Mouse (Mus musculus) lung, embryonic 15.5 days (tissue): ENCODE measurements around the gene Mad1l1. TPM values are rescaled to one million over a fixed set of nuclear protein-coding genes. Genes with fewer than 3 reads are reported as not detected.

Experiments
- ATAC-seq: fragments of 200-750 bp; cut with Nextera tagmentation; 2 replicates; pipeline ENCODE4 v1.8.0; 2017; ENCODE audit warnings: moderate number of reproducible peaks, borderline replicate concordance; ENCODE audit not compliant: low FRiP score, low TSS enrichment; ENCODE audit errors: extremely low read depth
- H3K27ac ChIP-seq: fragments of 300-500 bp; sonication (generic); 2 replicates; pipeline ENCODE4 v1.5.1; 2015; ENCODE audit warnings: moderate library complexity, mild to moderate bottlenecking, inconsistent platforms
- H3K27me3 ChIP-seq: fragments of 300-500 bp; sonication (generic); 2 replicates; pipeline ENCODE4 v1.6.1; 2015; ENCODE audit warnings: inconsistent platforms
- H3K36me3 ChIP-seq: fragments of 300-500 bp; sonication (generic); 2 replicates; pipeline ENCODE4 v1.6.1; 2015; ENCODE audit warnings: inconsistent platforms
- H3K4me1 ChIP-seq: fragments of 300-500 bp; sonication (generic); 2 replicates; pipeline ENCODE4 v1.6.1; 2015; ENCODE audit warnings: inconsistent platforms
- H3K4me2 ChIP-seq: fragments of 300-500 bp; sonication (generic); 2 replicates; pipeline ENCODE4 v1.6.1; 2015; ENCODE audit warnings: inconsistent platforms, mild to moderate bottlenecking, moderate library complexity
- H3K4me3 ChIP-seq: fragments of 300-500 bp; sonication (generic); 2 replicates; pipeline ENCODE4 v1.5.1; 2015; ENCODE audit warnings: mild to moderate bottlenecking, inconsistent platforms
- H3K9ac ChIP-seq: fragments of 300-500 bp; sonication (generic); 2 replicates; pipeline ENCODE4 v1.6.1; 2015; ENCODE audit warnings: inconsistent platforms
- H3K9me3 ChIP-seq: fragments of 300-500 bp; sonication (generic); 2 replicates; pipeline ENCODE4 v1.6.1; 2016; ENCODE audit warnings: inconsistent platforms
- WGBS: fragments of 180-500 bp; shearing (Covaris S2); methylation state at CpG from one replicate; pipeline ENCODE4 v1.1.7; 2015; 5-methylcytosine and 5-hydroxymethylcytosine counted together
- polyA plus RNA-seq: library from polyadenylated mRNA; unstranded; fragments of >200 nt; fragmentation: Nextera tagmentation; extraction: Ambion mirVana; gene quantifications from 2 replicates; pipeline ENCODE4 v1.2.1, GENCODE M21; 2015

Gene Mad1l1
- polyA plus RNA-seq, 1 experiment from 2014 or later = 61.3 TPM

GRCm38 (mm10) chr5:140280205-140280604 lies 41.1 kb downstream of the Mad1l1 start:
- no peaks in the 10 kb centered on the region for H3K4me1 ChIP-seq
- H3K9ac ChIP-seq = no peak overlapping the region
- H3K9me3 ChIP-seq = no peaks in the 10 kb centered on the region
- H3K27me3 ChIP-seq = no peaks in the 10 kb centered on the region
- peaks cover 7% of the 10 kb centered on the region; the same call in 1 of the 2 replicates for H3K36me3 ChIP-seq
- ATAC-seq = no peak
- no peak overlapping the region for H3K4me2 ChIP-seq
- no peak overlapping the region for H3K27ac ChIP-seq
- WGBS = 85% methylated on average over 9 of the region's 9 CpGs
- H3K4me3 ChIP-seq = no peak overlapping the region

GRCm38 (mm10) chr5:140276779-140277178 lies 44.6 kb downstream of the Mad1l1 start:
- H3K4me2 ChIP-seq = no peak overlapping the region
- no peak overlapping the region for H3K9ac ChIP-seq
- no peaks in the 10 kb centered on the region for H3K27me3 ChIP-seq
- H3K9me3 ChIP-seq = no peaks in the 10 kb centered on the region
- no peaks in the 10 kb centered on the region for H3K4me1 ChIP-seq
- 0 out of 2 replicates have a peak, but pooled peaks cover 3% of the 10 kb centered on the region for H3K36me3 ChIP-seq
- H3K27ac ChIP-seq = no peak overlapping the region
- no peak overlapping the region for H3K4me3 ChIP-seq
- WGBS = 83% methylated on average over 6 of the region's 6 CpGs
- no peak for ATAC-seq

GRCm38 (mm10) chr5:140270976-140271685 lies 50.2 kb downstream of the Mad1l1 start:
- Histone ChIP-seq H3K9ac (no peak overlapping the region), H3K4me1 (no peaks in the 10 kb centered on the region), H3K4me2 (no peak overlapping the region), H3K4me3 (no peak overlapping the region), H3K36me3 (0 out of 2 replicates have a peak, but pooled peaks cover 8% of the 10 kb centered on the region), H3K27ac (no peak overlapping the region), H3K27me3 (no peaks in the 10 kb centered on the region), H3K9me3 (no peaks in the 10 kb centered on the region)
- 89% methylated on average over 5 of the region's 5 CpGs for WGBS
- ATAC-seq = no peak

- H3K27me3 ChIP-seq = no peaks in the 10 kb centered on the region
- 0 out of 2 replicates have a peak, but pooled peaks cover 2% of the 10 kb centered on the region for H3K4me1 ChIP-seq
- H3K36me3 ChIP-seq = 0 out of 2 replicates have a peak, but pooled peaks cover 8% of the 10 kb centered on the region
- ATAC-seq = no peak
- H3K9me3 ChIP-seq = no peaks in the 10 kb centered on the region
- WGBS = 74% methylated on average over 4 of the region's 4 CpGs
- no peak overlapping the region for H3K9ac ChIP-seq
- H3K4me3 ChIP-seq = no peak overlapping the region
- H3K27ac ChIP-seq = no peak overlapping the region
- H3K4me2 ChIP-seq = no peak overlapping the region
These were observed 53.0 kb downstream of the Mad1l1 start for GRCm38 (mm10) chr5:140268396-140268795.

- Histone ChIP-seq H3K9ac (no peak overlapping the region), H3K4me3 (no peak overlapping the region), H3K27me3 (no peaks in the 10 kb centered on the region), H3K4me2 (no peak overlapping the region), H3K27ac (no peak overlapping the region), H3K9me3 (no peaks in the 10 kb centered on the region), H3K36me3 (0 out of 2 replicates have a peak, but pooled peaks cover 8% of the 10 kb centered on the region), H3K4me1 (0 out of 2 replicates have a peak, but pooled peaks cover 2% of the 10 kb centered on the region)
- 85% methylated on average over 2 of the region's 2 CpGs for WGBS
- no peak for ATAC-seq
These were observed 54.3 kb downstream of the Mad1l1 start for GRCm38 (mm10) chr5:140267061-140267460.

- Histone ChIP-seq H3K9me3 (no peaks in the 10 kb centered on the region), H3K4me2 (no peak overlapping the region), H3K27me3 (no peaks in the 10 kb centered on the region), H3K36me3 (no peaks in the 10 kb centered on the region), H3K4me1 (0 out of 2 replicates have a peak, but pooled peaks cover 2% of the 10 kb centered on the region), H3K4me3 (no peak overlapping the region), H3K27ac (no peak overlapping the region), H3K9ac (no peak overlapping the region)
- 65% methylated on average over 5 of the region's 5 CpGs for WGBS
- no peak for ATAC-seq
These were observed 56.4 kb downstream of the Mad1l1 start for GRCm38 (mm10) chr5:140264825-140265575.

GRCm38 (mm10) chr5:140263754-140264749 lies 57.3 kb downstream of the Mad1l1 start:
- no peak for ATAC-seq

GRCm38 (mm10) chr5:140262401-140262800 lies 59.0 kb downstream of the Mad1l1 start:
- no peak overlapping the region for H3K4me2 ChIP-seq
- 80% methylated on average over 3 of the region's 3 CpGs for WGBS
- no peak overlapping the region for H3K9ac ChIP-seq
- no peaks in the 10 kb centered on the region for H3K27me3 ChIP-seq
- no peak for ATAC-seq
- no peaks in the 10 kb centered on the region for H3K9me3 ChIP-seq
- no peak overlapping the region for H3K27ac ChIP-seq
- no peak overlapping the region for H3K4me3 ChIP-seq
- H3K4me1 ChIP-seq = 0 out of 2 replicates have a peak, but pooled peaks cover 2% of the 10 kb centered on the region
- H3K36me3 ChIP-seq = 0 out of 2 replicates have a peak, but pooled peaks cover 4% of the 10 kb centered on the region

More at GRCm38 (mm10) chr5:140263754-140264749, 57.3 kb downstream of the Mad1l1 start:
- no peaks in the 10 kb centered on the region for H3K9me3 ChIP-seq
- H3K9ac ChIP-seq = no peak overlapping the region
- H3K4me3 ChIP-seq = no peak overlapping the region
- H3K36me3 ChIP-seq = 0 out of 2 replicates have a peak, but pooled peaks cover 3% of the 10 kb centered on the region
- H3K4me2 ChIP-seq = no peak overlapping the region
- no peaks in the 10 kb centered on the region for H3K27me3 ChIP-seq
- 0 out of 2 replicates have a peak, but pooled peaks cover 2% of the 10 kb centered on the region for H3K4me1 ChIP-seq
- no peak overlapping the region for H3K27ac ChIP-seq
- 80% methylated on average over 30 of the region's 30 CpGs for WGBS

GRCm38 (mm10) chr5:140261313-140261712 lies 60.0 kb downstream of the Mad1l1 start:
- Histone ChIP-seq H3K4me3 (no peak overlapping the region), H3K27me3 (no peaks in the 10 kb centered on the region), H3K9me3 (no peaks in the 10 kb centered on the region), H3K4me2 (no peak overlapping the region), H3K4me1 (0 out of 2 replicates have a peak, but pooled peaks cover 2% of the 10 kb centered on the region), H3K27ac (no peak overlapping the region), H3K9ac (no peak overlapping the region), H3K36me3 (0 out of 2 replicates have a peak, but pooled peaks cover 4% of the 10 kb centered on the region)
- 91% methylated on average over 4 of the region's 4 CpGs for WGBS
- ATAC-seq = no peak

- H3K9me3 ChIP-seq = no peaks in the 10 kb centered on the region
These were observed 62.7 kb downstream of the Mad1l1 start for GRCm38 (mm10) chr5:140258633-140259032.

GRCm38 (mm10) chr5:140258035-140258434 lies 63.3 kb downstream of the Mad1l1 start:
- Histone ChIP-seq H3K9ac (no peak overlapping the region), H3K27ac (no peak overlapping the region), H3K4me3 (no peak overlapping the region), H3K4me1 (no peaks in the 10 kb centered on the region), H3K4me2 (no peak overlapping the region), H3K36me3 (0 out of 2 replicates have a peak, but pooled peaks cover 4% of the 10 kb centered on the region), H3K27me3 (no peaks in the 10 kb centered on the region), H3K9me3 (no peaks in the 10 kb centered on the region)
- ATAC-seq = no peak
- 87% methylated on average over 3 of the region's 3 CpGs for WGBS

More at GRCm38 (mm10) chr5:140258633-140259032, 62.7 kb downstream of the Mad1l1 start:
- Histone ChIP-seq H3K27ac (no peak overlapping the region), H3K4me3 (no peak overlapping the region), H3K9ac (no peak overlapping the region), H3K4me2 (no peak overlapping the region), H3K27me3 (no peaks in the 10 kb centered on the region), H3K4me1 (no peaks in the 10 kb centered on the region), H3K36me3 (0 out of 2 replicates have a peak, but pooled peaks cover 4% of the 10 kb centered on the region)
- 90% methylated on average over 5 of the region's 5 CpGs for WGBS
- ATAC-seq = no peak
